Mouse (Mus musculus) kidney, adult 2 months (tissue): Measurements from ENCODE around the gene Ten1.

ENCODE experiments used
- CTCF ChIP-seq: fragments of 200-500 bp; conservative IDR thresholded peaks from 2 replicates; pipeline ENCODE4 v1.5.1; 2011; ENCODE audit warnings: low read depth, mild to moderate bottlenecking, control low read depth, low read length, moderate library complexity, mixed read lengths; ENCODE audit not compliant: insufficient read depth, insufficient read length
- POLR2A ChIP-seq: fragments of 200-500 bp; IDR thresholded peaks from one replicate; pipeline ENCODE4 v1.6.1; 2011; ENCODE audit warnings: low read depth, low read length, control low read depth

- TF ChIP-seq POLR2A, result no peak
- no peak for TF ChIP-seq CTCF
Observed at GRCm38 (mm10) chr11:116213877-116214510, 15.3 kb downstream of the Ten1 start.
